Mouse (Mus musculus) hindbrain, postnatal 0 days (tissue): ENCODE data around the gene Dennd2a. TPM values are rescaled to one million over a fixed set of nuclear protein-coding genes. Genes with fewer than 3 reads are reported as not detected.
A peak's percentile ranks its signal among the peaks of the same experiment; 100 is the strongest.
"Not testable (repeated sequence)": the region's sequence is repeated elsewhere in the genome, so short reads cannot be mapped to it uniquely, and the experiment has no call there.

ENCODE experiments used
- ATAC-seq: fragments of 200-750 bp; cut with Nextera tagmentation; 2 replicates; pipeline ENCODE4 v1.8.0; 2017; ENCODE audit warnings: mild to moderate bottlenecking, moderate TSS enrichment, moderate library complexity
- DNase-seq: peaks from one replicate; pipeline ENCODE4 v3.0.0-alpha.2; 2015; ENCODE audit warnings: low spot score
- H3K27ac ChIP-seq: fragments of 300-500 bp; sonication (generic); 2 replicates; pipeline ENCODE4 v1.5.1; 2014; ENCODE audit warnings: mild to moderate bottlenecking
- H3K27me3 ChIP-seq: fragments of 300-500 bp; sonication (generic); 2 replicates; pipeline ENCODE4 v1.6.1; 2014; ENCODE audit warnings: low read length, mixed read lengths; ENCODE audit not compliant: insufficient read depth
- H3K36me3 ChIP-seq: fragments of 300-500 bp; sonication (generic); 2 replicates; pipeline ENCODE4 v1.6.1; 2014; ENCODE audit warnings: low read length, mixed read lengths; ENCODE audit not compliant: insufficient read depth
- H3K4me1 ChIP-seq: fragments of 300-500 bp; sonication (generic); 2 replicates; pipeline ENCODE4 v1.6.1; 2014; ENCODE audit warnings: antibody characterized with exemption, low read length, mixed read lengths; ENCODE audit not compliant: insufficient read depth
- H3K4me2 ChIP-seq: fragments of 300-500 bp; sonication (generic); 2 replicates; pipeline ENCODE4 v1.6.1; 2014; ENCODE audit warnings: low read depth, mild to moderate bottlenecking, low read length, moderate library complexity, mixed read lengths
- H3K4me3 ChIP-seq: fragments of 300-500 bp; sonication (generic); 2 replicates; pipeline ENCODE4 v1.5.1; 2014; ENCODE audit warnings: low read length
- H3K9ac ChIP-seq: fragments of 300-500 bp; sonication (generic); replicated peaks from 2 replicates; pipeline ENCODE4 v1.6.1; 2014; ENCODE audit warnings: mild to moderate bottlenecking, low read length, moderate library complexity, mixed read lengths
- H3K9me3 ChIP-seq: fragments of 300-500 bp; sonication (generic); 2 replicates; pipeline ENCODE4 v1.6.1; 2016; ENCODE audit warnings: low read length, mixed read lengths
- CTCF ChIP-seq: IDR thresholded peaks from 2 replicates; pipeline ENCODE4 v1.5.1; 2016; ENCODE audit warnings: antibody characterized with exemption, control low read depth, low read depth
- WGBS: fragments of 180-500 bp; shearing (Covaris S2); extraction: QIAGEN DNeasy Blood & Tissue Kit; methylation state at CpG from one replicate; pipeline ENCODE4 v1.1.7; 2014; 5-methylcytosine and 5-hydroxymethylcytosine counted together
- polyA plus RNA-seq: library from polyadenylated mRNA; unstranded; fragments of >200 nt; fragmentation: Nextera tagmentation; extraction: Ambion mirVana; gene quantifications from 2 replicates; pipeline ENCODE4 v1.2.1, GENCODE M21; 2015
- total RNA-seq: library from RNA; depleted of rRNA; stranded (reverse); fragments of >200 nt; gene quantifications from 2 replicates; pipeline ENCODE4 v1.2.3, GENCODE M21; 2014

Gene Dennd2a
- total and polyA plus RNA-seq, 2 experiments from 2014 or later: 13.2 to 30.4 TPM

GRCm38 (mm10) chr6:39445801-39446572, 111.7 kb downstream of the Dennd2a start:
- 6% methylated on average over 19 of the region's 19 CpGs for WGBS
- Histone ChIP-seq H3K9ac (no peak overlapping the region), H3K36me3 (no peaks in the 10 kb centered on the region), H3K27ac (no peak overlapping the region), H3K4me2 (peak overlapping the region; percentile 38), H3K4me3 (peak overlapping the region; percentile 12), H3K27me3 (no peaks in the 10 kb centered on the region), H3K9me3 (no peaks in the 10 kb centered on the region), H3K4me1 (no peaks in the 10 kb centered on the region)
- peak; percentile 24 for TF ChIP-seq CTCF
- DNase-seq (peak; percentile 19), ATAC-seq (no peak)

- H3K9ac ChIP-seq: no peak overlapping the region
- DNase-seq: no peak
- no peak for ATAC-seq
- H3K4me2 ChIP-seq: no peak overlapping the region
- no peak overlapping the region for H3K27ac ChIP-seq
- H3K9me3 ChIP-seq: no peaks in the 10 kb centered on the region
- no peaks in the 10 kb centered on the region for H3K36me3 ChIP-seq
- TF ChIP-seq CTCF: no peak
- H3K4me3 ChIP-seq: no peak overlapping the region
- no peaks in the 10 kb centered on the region for H3K4me1 ChIP-seq
- H3K27me3 ChIP-seq: no peaks in the 10 kb centered on the region
Measured at GRCm38 (mm10) chr6:39442786-39443287, 114.8 kb downstream of the Dennd2a start.

- Histone ChIP-seq H3K4me3 (no peak overlapping the region), H3K36me3 (no peaks in the 10 kb centered on the region), H3K4me2 (no peak overlapping the region), H3K9me3 (no peaks in the 10 kb centered on the region), H3K27ac (no peak overlapping the region), H3K9ac (no peak overlapping the region), H3K27me3 (no peaks in the 10 kb centered on the region), H3K4me1 (no peaks in the 10 kb centered on the region)
- no peak for DNase-seq
- ATAC-seq: no peak
- no peak for TF ChIP-seq CTCF
Measured at GRCm38 (mm10) chr6:39440207-39440606, 117.5 kb downstream of the Dennd2a start.

- H3K9me3 ChIP-seq, H3K27ac ChIP-seq, DNase-seq, H3K4me3 ChIP-seq, H3K4me1 ChIP-seq, ATAC-seq, H3K36me3 ChIP-seq, H3K4me2 ChIP-seq, H3K9ac ChIP-seq, H3K27me3 ChIP-seq: not testable (repeated sequence)
- WGBS: 93% methylated on average over 6 of the region's 6 CpGs
Measured at GRCm38 (mm10) chr6:39437519-39437918, 120.1 kb downstream of the Dennd2a start.

- H3K27me3 ChIP-seq: no peaks in the 10 kb centered on the region
- no peak overlapping the region for H3K9ac ChIP-seq
- no peaks in the 10 kb centered on the region for H3K4me1 ChIP-seq
- DNase-seq: no peak
- H3K4me3 ChIP-seq: no peak overlapping the region
- no peaks in the 10 kb centered on the region for H3K36me3 ChIP-seq
- no peaks in the 10 kb centered on the region for H3K9me3 ChIP-seq
- no peak overlapping the region for H3K27ac ChIP-seq
- H3K4me2 ChIP-seq: no peak overlapping the region
- ATAC-seq: no peak
- no peak for TF ChIP-seq CTCF
- WGBS: 76% methylated on average over 5 of the region's 5 CpGs
Measured at GRCm38 (mm10) chr6:39435875-39436274, 121.8 kb downstream of the Dennd2a start.

GRCm38 (mm10) chr6:39434886-39435492, 122.7 kb downstream of the Dennd2a start:
- H3K4me3 ChIP-seq: no peak overlapping the region

More at GRCm38 (mm10) chr6:39434886-39435492, 122.7 kb downstream of the Dennd2a start:
- H3K4me2 ChIP-seq: no peak overlapping the region
- no peak overlapping the region for H3K27ac ChIP-seq
- no peak for TF ChIP-seq CTCF
- DNase-seq (peak; percentile 15), ATAC-seq (0 out of 2 replicates have a peak, but pooled peaks have one; percentile 43)
- H3K4me1 ChIP-seq: no peaks in the 10 kb centered on the region
- H3K9ac ChIP-seq: no peak overlapping the region
- no peaks in the 10 kb centered on the region for H3K9me3 ChIP-seq
- 15% methylated on average over 2 of the region's 2 CpGs for WGBS
- H3K27me3 ChIP-seq: no peaks in the 10 kb centered on the region
- H3K36me3 ChIP-seq: no peaks in the 10 kb centered on the region
